Mouse (Mus musculus): ENCODE data around the gene Plekhm3. TPM values are rescaled to one million over a fixed set of nuclear protein-coding genes. Genes with fewer than 3 reads are reported as not detected.

Gene Plekhm3
- polyA plus RNA-seq, 1 experiment from 2014 or later, result 9.2 TPM

DNA sequence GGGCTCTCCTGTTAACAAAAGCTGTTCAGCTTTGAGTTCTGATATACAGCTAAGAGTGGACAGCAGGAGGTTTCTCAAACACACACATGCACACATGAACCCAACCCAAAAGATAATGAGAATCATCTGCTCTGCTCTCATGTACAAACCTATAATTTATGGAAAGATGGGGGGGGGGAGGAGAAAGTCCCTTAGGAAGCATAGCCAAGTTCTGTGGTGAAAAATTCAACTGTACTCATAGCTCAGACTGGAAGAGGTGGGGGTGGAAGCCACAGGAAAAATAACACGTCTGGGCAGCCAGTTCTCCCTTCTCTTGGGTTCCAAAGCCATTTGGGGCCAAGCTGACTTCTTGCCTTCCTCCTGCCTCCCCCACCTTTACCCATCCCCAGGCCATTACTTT lies 115.7 kb downstream of the Plekhm3 start:
- no peak for DNase-seq (ENCODE audit: low spot score)
- Histone ChIP-seq H3K27ac (replicated peaks) (no peak overlapping the region), H3K4me1 (peaks cover 10% of the 10 kb centered on the region), H3K27me3 (replicated peaks; ENCODE audit: low read depth, poor library complexity, severe bottlenecking) (no peaks in the 10 kb centered on the region), H3K36me3 (replicated peaks) (no peaks in the 10 kb centered on the region), H3K4me3 (no peak overlapping the region), H3K9me3 (no peaks in the 10 kb centered on the region)
- WGBS, result 44% methylated on average over 1 of the region's 1 CpGs

DNA sequence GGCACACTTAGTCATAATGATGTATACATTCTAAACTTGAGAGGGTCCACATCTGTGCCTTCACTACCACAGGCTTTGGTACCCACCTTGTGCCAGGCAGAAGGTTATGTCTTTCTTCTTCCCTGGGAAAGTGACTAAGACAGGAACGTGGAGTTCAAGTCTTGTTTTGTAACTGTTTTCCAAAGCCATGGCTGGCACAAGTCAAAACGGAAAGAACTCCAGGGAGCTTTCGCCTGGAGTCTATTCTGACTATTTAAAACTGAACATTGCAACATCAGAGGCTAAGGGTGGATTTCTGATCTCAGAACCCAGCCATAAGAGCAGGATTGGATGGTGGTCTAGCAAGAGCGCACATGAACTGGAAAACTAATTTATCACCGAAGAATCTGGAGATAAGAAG lies 120.0 kb downstream of the Plekhm3 start:
- Histone ChIP-seq H3K27me3 (replicated peaks; ENCODE audit: low read depth, poor library complexity, severe bottlenecking) (no peaks in the 10 kb centered on the region), H3K36me3 (replicated peaks) (no peaks in the 10 kb centered on the region), H3K27ac (replicated peaks) (no peak overlapping the region), H3K4me3 (no peak overlapping the region), H3K9me3 (no peaks in the 10 kb centered on the region), H3K4me1 (peaks cover 9% of the 10 kb centered on the region)
- WGBS, result 89% methylated on average over 5 of the region's 5 CpGs
- no peak for DNase-seq (ENCODE audit: low spot score)

DNA sequence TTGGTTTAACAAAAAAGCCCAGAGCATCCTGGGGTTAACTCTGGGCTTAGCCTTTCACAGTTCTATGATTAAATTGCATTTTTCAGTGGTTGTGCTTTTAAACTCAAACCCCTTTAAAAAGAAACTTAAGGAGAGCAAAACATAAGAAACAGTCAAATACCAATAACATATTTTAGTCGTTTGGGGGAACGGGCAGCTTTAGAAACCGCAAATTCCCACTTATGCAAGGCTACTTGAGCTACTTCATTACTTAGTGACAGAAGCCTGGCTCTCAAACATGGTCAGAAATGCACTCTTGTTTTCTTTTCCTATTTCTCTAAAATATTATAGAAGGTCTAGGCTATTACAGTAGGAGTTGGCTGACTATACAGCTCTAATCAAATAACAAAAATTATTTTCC lies 120.5 kb downstream of the Plekhm3 start:
- Histone ChIP-seq H3K27ac (replicated peaks) (no peak overlapping the region), H3K4me1 (peaks cover 9% of the 10 kb centered on the region), H3K27me3 (replicated peaks; ENCODE audit: low read depth, poor library complexity, severe bottlenecking) (no peaks in the 10 kb centered on the region), H3K9me3 (no peaks in the 10 kb centered on the region), H3K36me3 (replicated peaks) (no peaks in the 10 kb centered on the region), H3K4me3 (no peak overlapping the region)
- 55% methylated on average over 3 of the region's 3 CpGs for WGBS
- no peak for DNase-seq (ENCODE audit: low spot score)

DNA sequence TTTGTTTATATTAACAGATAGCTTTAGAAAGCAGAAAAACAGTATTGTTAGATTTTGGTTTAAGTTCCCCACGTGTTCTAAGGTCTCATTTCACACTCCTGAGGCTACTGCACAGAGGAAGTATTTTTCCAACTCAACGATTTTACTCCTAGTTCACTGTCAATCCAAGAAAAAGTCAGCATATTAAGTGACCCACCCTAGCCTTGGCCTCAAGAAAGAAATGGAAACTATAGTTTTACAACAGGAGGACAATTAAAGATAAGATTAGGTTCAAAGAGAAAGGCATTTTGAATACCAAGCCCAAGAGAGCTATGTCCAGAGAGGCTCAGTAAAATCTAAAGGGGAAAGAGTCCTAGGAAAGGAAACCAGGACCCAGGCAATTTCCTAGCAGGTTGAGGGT lies 125.1 kb downstream of the Plekhm3 start:
- no peaks in the 10 kb centered on the region for H3K9me3 ChIP-seq
- H3K27me3 ChIP-seq (replicated peaks; ENCODE audit: low read depth, poor library complexity, severe bottlenecking), result no peaks in the 10 kb centered on the region
- no peaks in the 10 kb centered on the region for H3K36me3 ChIP-seq (replicated peaks)
- H3K4me1 ChIP-seq, result peaks cover 7% of the 10 kb centered on the region
- no peak overlapping the region for H3K4me3 ChIP-seq
- 63% methylated on average over 2 of the region's 2 CpGs for WGBS
- no peak overlapping the region for H3K27ac ChIP-seq (replicated peaks)
- DNase-seq (ENCODE audit: low spot score), result no peak

DNA sequence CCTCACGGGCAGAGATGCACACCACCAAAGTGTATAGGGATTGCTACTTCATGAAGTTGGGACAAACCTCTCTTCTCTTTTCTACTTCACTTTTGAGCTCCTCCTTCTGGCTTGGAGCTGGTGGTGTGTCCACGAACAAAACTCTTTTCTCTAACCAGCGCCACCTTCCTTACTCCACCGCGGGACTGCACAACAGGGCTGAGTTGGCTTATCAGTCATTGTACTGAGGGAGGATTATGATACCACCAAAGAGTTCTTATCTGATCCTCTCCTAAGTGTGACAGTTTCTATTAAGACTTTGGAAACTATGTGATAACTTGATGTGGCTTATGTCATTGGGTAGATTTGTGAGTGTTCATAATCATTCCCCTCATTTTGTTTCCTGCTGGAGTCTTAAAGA lies 129.2 kb downstream of the Plekhm3 start:
- DNase-seq (ENCODE audit: low spot score), result no peak
- H3K4me1 ChIP-seq, result peaks cover 5% of the 10 kb centered on the region; the same call in 1 of the 2 replicates
- no peak overlapping the region for H3K27ac ChIP-seq (replicated peaks)
- no peak overlapping the region for H3K4me3 ChIP-seq
- H3K9me3 ChIP-seq, result no peaks in the 10 kb centered on the region
- no peaks in the 10 kb centered on the region for H3K27me3 ChIP-seq (replicated peaks; ENCODE audit: low read depth, poor library complexity, severe bottlenecking)
- WGBS, result 92% methylated on average over 5 of the region's 5 CpGs
- H3K36me3 ChIP-seq (replicated peaks), result no peaks in the 10 kb centered on the region

DNA sequence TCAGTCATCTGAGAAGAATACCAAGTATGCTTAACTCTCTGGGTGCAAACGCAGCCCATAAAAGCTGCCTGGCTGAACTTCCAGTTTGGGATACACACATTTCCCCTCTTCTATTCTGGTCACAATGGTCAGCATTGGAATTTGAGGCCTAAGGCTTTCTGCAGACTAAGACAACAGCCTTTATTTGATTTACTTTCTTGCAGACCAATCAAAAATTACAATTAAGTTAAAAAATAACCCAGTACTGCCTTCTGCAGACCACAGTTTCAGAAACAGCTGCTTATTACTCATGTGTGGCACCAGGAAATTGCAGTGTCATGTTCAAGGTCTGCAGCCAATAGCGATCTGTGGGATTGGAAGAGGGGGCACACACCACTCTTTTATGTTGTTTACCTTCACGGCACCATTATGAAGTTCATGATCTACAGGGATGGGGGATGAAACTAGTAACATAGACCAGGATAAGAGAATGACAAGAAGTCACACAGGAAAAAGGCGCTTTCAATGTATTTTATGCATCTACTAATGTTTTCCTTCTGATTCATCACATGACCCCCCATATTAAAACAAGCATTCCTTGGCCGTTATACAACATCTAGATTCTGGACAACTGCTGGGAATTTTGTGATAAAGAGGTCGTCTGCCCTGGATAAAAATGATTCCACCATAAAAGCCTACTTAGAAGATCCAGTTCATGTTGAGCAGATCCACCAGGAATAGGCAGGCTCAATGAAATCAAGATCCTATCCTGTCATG lies 130.1 kb downstream of the Plekhm3 start:
- no peak overlapping the region for H3K4me3 ChIP-seq
- no peaks in the 10 kb centered on the region for H3K27me3 ChIP-seq (replicated peaks; ENCODE audit: low read depth, poor library complexity, severe bottlenecking)
- 87% methylated on average over 6 of the region's 6 CpGs for WGBS
- no peaks in the 10 kb centered on the region for H3K9me3 ChIP-seq
- H3K4me1 ChIP-seq, result peaks cover 5% of the 10 kb centered on the region; the same call in 1 of the 2 replicates
- no peak overlapping the region for H3K27ac ChIP-seq (replicated peaks)
- H3K36me3 ChIP-seq (replicated peaks), result no peaks in the 10 kb centered on the region
- DNase-seq (ENCODE audit: low spot score), result no peak

DNA sequence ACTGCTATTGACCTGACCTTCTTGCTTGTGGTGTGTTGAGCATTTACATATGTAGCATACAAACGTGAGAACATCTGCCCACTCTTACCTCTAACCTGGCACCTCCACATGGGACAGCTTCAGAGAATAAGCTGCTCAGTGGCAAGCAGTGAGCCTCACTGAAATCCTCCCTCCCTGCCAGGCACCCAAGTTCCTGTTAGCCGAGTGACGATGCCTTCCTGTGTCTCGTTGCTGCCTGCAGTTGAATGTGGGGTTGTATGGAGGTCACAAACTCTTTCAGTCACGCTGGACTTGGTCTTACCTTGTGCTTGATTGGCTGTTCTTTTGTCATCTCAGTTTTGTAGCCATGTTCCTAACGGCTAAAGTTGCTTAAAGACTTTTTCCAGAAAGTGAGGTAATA lies 133.1 kb downstream of the Plekhm3 start:
- Histone ChIP-seq H3K9me3 (no peaks in the 10 kb centered on the region), H3K4me1 (0 out of 2 replicates have a peak, but pooled peaks cover 2% of the 10 kb centered on the region), H3K4me3 (no peak overlapping the region), H3K27me3 (replicated peaks; ENCODE audit: low read depth, poor library complexity, severe bottlenecking) (no peaks in the 10 kb centered on the region), H3K36me3 (replicated peaks) (no peaks in the 10 kb centered on the region), H3K27ac (replicated peaks) (no peak overlapping the region)
- no peak for DNase-seq (ENCODE audit: low spot score)
- WGBS, result 72% methylated on average over 6 of the region's 6 CpGs

DNA sequence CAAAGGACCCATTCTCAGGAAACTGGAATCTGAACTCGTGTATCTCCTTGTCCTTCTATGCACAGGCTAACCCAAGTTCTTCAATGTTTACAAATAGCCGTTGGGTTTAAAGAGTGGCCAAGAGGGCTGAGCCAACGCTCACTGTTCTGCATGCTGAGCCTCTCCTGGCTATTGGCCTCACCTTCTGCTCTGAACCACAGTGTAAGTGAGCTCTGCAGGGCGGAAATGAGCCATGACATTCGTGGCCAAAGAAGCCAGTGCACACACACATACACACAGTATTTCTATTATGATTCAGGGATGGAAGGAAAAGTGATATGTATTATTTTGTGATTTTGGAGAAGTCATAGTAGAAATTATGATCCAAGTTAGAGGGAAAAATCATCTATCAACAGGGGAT lies 138.9 kb downstream of the Plekhm3 start:
- no peak for DNase-seq (ENCODE audit: low spot score)
- H3K4me3 ChIP-seq, result no peak overlapping the region
- H3K9me3 ChIP-seq, result no peaks in the 10 kb centered on the region
- H3K4me1 ChIP-seq, result no peaks in the 10 kb centered on the region
- 87% methylated on average over 5 of the region's 5 CpGs for WGBS
- no peaks in the 10 kb centered on the region for H3K36me3 ChIP-seq (replicated peaks)
- H3K27me3 ChIP-seq (replicated peaks; ENCODE audit: low read depth, poor library complexity, severe bottlenecking), result no peaks in the 10 kb centered on the region
- H3K27ac ChIP-seq (replicated peaks), result no peak overlapping the region

DNA sequence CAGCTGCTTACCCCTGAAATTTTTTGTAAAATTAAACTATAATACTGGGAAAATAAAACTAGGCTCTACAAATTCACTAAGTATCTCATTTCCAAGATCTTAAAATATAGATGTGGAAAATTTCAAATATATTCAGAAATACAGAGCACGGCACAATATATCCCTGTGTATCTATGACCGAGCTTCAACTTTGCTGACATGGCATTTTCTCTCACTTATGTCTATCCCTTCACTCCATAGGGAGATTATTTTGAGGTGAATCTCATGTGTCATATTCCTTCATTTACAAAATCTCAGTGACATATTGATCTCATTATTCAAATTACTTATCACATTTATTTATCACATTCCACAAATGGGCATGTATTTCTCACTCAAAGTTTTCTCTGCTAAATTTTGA lies 143.4 kb downstream of the Plekhm3 start:
- WGBS, result 96% methylated on average over 2 of the region's 2 CpGs

DNA sequence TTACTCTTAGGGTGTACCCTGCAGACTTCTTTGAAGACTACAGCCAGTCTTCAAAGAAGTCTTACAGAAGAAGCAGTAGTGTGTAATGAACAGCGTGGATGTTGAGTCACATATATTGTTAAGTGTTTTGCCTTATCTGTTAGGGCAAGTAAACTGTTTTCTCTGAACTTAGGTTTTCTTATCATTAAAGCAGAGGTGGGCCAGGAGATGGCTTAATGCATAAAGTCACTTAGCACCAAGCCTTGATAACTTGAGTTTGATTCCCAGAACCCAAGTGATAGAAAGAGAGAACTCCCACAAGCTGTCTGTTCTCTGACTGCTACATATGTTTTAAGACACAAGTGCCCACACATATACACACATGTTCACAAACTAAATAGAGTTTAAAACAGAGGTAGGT lies 144.7 kb downstream of the Plekhm3 start:
- H3K36me3 ChIP-seq (replicated peaks), result no peaks in the 10 kb centered on the region
- 87% methylated on average over 1 of the region's 1 CpGs for WGBS
- H3K9me3 ChIP-seq, result no peaks in the 10 kb centered on the region
- DNase-seq (ENCODE audit: low spot score), result no peak
- H3K27ac ChIP-seq (replicated peaks), result no peak overlapping the region
- H3K4me3 ChIP-seq, result no peak overlapping the region
- H3K27me3 ChIP-seq (replicated peaks; ENCODE audit: low read depth, poor library complexity, severe bottlenecking), result no peaks in the 10 kb centered on the region
- H3K4me1 ChIP-seq, result peaks cover 9% of the 10 kb centered on the region

More for the DNA sequence above, 143.4 kb downstream of the Plekhm3 start:
- H3K4me1 ChIP-seq, result peaks cover 9% of the 10 kb centered on the region
- no peaks in the 10 kb centered on the region for H3K27me3 ChIP-seq (replicated peaks; ENCODE audit: low read depth, poor library complexity, severe bottlenecking)
- no peak overlapping the region for H3K27ac ChIP-seq (replicated peaks)
- H3K4me3 ChIP-seq, result no peak overlapping the region
- DNase-seq (ENCODE audit: low spot score), result no peak
- no peaks in the 10 kb centered on the region for H3K9me3 ChIP-seq
- H3K36me3 ChIP-seq (replicated peaks), result no peaks in the 10 kb centered on the region

DNA sequence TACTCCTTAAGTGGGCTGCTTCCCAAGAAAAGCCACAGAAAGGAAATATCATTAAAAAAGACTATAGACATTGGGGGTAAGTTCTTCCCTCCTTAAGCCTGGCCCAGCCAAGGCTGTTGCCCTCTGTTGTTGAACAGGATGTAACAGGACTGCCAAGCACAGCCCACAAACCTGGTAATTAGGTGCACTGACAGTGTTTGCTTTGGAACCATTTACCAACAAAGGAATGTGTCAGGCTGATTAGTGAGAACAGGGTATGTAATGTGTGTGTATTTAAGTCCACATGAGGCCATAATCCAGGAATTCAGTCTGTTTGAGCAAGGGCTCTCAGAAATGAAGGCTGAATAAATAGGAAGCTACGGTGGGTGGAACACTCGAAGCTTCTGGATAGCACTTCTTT lies 147.5 kb downstream of the Plekhm3 start:
- no peak overlapping the region for H3K4me3 ChIP-seq
- H3K9me3 ChIP-seq, result no peaks in the 10 kb centered on the region
- no peak for DNase-seq (ENCODE audit: low spot score)
- H3K27me3 ChIP-seq (replicated peaks; ENCODE audit: low read depth, poor library complexity, severe bottlenecking), result no peaks in the 10 kb centered on the region
- 0 out of 2 replicates have a peak overlapping the region, but pooled peaks have one; percentile 4 for H3K27ac ChIP-seq (replicated peaks)
- peaks cover 14% of the 10 kb centered on the region for H3K4me1 ChIP-seq
- no peaks in the 10 kb centered on the region for H3K36me3 ChIP-seq (replicated peaks)
- WGBS, result 61% methylated on average over 2 of the region's 2 CpGs

DNA sequence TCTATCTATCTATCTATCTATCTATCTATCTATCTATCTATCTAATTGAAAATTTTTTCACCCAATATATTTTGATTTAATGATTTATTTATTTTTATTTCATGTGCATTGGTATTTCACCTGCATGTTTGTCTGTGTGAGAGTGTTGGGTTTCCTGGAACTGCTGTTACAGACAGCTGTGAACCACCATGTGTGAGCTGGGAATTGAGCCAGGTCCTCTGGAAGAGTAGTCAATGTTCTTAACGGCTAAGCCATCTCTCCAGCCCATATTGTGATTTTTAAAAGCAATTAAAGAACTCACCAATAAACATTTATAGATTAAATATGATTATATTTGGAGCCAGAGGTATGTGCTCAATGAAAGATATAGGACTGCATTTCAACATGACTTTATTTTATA lies 148.9 kb downstream of the Plekhm3 start:
- Histone ChIP-seq H3K27ac (replicated peaks) (no peak overlapping the region), H3K4me1 (peaks cover 26% of the 10 kb centered on the region), H3K36me3 (replicated peaks) (no peaks in the 10 kb centered on the region), H3K27me3 (replicated peaks; ENCODE audit: low read depth, poor library complexity, severe bottlenecking) (no peaks in the 10 kb centered on the region), H3K4me3 (no peak overlapping the region), H3K9me3 (no peaks in the 10 kb centered on the region)
- WGBS, result 86% methylated on average over 1 of the region's 1 CpGs
- no peak for DNase-seq (ENCODE audit: low spot score)

DNA sequence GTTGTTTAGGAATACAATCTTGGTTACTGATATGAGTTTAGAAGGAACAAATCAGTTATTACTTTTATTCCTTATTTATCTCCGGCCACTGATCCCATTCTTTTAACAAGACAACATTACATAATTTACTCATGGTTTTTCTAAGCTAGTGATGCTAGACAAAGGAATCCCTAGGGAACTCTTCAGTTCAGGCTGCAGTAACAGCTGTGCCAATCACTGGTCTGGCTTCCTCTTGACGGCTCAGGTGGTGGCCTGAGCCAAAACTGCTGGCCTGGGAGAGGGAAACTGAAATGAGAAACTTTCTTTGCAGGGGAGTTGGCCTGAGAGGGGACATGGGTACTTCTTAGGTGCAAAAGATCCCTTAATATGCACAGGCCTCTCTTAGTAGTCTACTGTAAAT lies 151.4 kb downstream of the Plekhm3 start:
- Histone ChIP-seq H3K4me3 (no peak overlapping the region), H3K9me3 (no peaks in the 10 kb centered on the region), H3K27me3 (replicated peaks; ENCODE audit: low read depth, poor library complexity, severe bottlenecking) (no peaks in the 10 kb centered on the region), H3K27ac (replicated peaks) (no peak overlapping the region), H3K4me1 (peaks cover 32% of the 10 kb centered on the region), H3K36me3 (replicated peaks) (no peaks in the 10 kb centered on the region)
- no peak for DNase-seq (ENCODE audit: low spot score)
- WGBS, result 41% methylated on average over 2 of the region's 2 CpGs
